Mouse (Mus musculus) testis, adult 2 months (tissue): ENCODE data around the gene Pstpip1.

Experiments
- CTCF ChIP-seq: fragments of 200-500 bp; IDR thresholded peaks from 2 replicates; pipeline ENCODE4 v1.5.1; 2012; ENCODE audit warnings: low read depth, mild to moderate bottlenecking, inconsistent platforms, low read length, moderate library complexity; ENCODE audit not compliant: control insufficient read depth, insufficient read depth, insufficient replicate concordance
- POLR2A ChIP-seq: fragments of 200-500 bp; IDR thresholded peaks from 2 replicates; pipeline ENCODE4 v1.6.1; 2012; ENCODE audit warnings: low read depth, mild to moderate bottlenecking, inconsistent platforms, low read length, moderate library complexity; ENCODE audit not compliant: control insufficient read depth

DNA sequence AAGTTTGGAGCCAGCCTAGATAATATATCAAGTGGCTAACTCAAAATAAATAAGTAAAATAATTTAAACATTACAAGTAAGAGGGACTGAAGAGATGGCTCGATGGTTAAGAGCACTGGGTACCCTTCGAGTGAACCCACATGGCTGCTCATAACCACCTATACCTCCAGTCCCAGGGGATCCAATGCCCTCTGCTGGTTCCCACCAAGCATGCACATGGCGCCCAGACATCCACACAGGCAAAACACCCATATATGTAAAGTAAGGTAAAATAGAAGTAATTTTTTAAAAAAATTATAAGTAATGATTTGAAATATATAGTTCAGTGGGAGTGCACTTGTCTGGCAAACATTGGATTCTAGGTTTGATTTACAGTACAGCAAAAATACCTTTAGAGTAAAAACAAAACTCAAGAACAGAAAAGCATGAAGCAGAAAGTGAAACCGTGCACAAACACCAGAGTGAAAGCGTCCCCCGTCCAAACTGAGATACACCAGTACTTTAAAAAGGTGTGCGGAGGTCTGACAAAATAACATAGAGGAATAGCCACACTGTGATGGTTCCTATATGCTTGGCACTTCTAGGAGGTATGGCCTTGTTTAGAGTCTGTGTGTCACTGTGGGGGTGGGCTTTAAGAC is 54.7 kb downstream of the Pstpip1 start:
- TF ChIP-seq POLR2A: no peak
- no peak for TF ChIP-seq CTCF
